Mouse (Mus musculus): Measurements from ENCODE around the gene Ccdc117.

- no peak for TF ChIP-seq CTCF (IDR thresholded peaks at IDR 0.05; ENCODE audit: insufficient read depth, low read length)
- TF ChIP-seq POLR2A (IDR thresholded peaks at IDR 0.05; ENCODE audit: borderline replicate concordance, extremely low read depth, low read depth, low read length), result no peak
Measured at GRCm38 (mm10) chr11:5493869-5494268, 48.1 kb downstream of the Ccdc117 start.

All from lung, adult 2 months (tissue).